Mouse (Mus musculus) heart, adult 18-20 months (tissue): Measurements from ENCODE around the gene Smad3. TPM values are rescaled to one million over a fixed set of nuclear protein-coding genes. Genes with fewer than 3 reads are reported as not detected.
A peak's percentile ranks its signal among the peaks of the same experiment; 100 is the strongest.

Source experiments
- DNase-seq, 2 experiments: peaks; one replicate each; pipeline ENCODE4 v3.0.0; 2021 to 2022; ENCODE audit warnings: mixed read lengths in 1 of 2
- total RNA-seq, 2 experiments: library from RNA; stranded (reverse); gene quantifications; 2 replicates each; pipeline ENCODE4 v1.2.3; 2021

Smad3 gene
- total RNA-seq, 2 experiments from 2014 or later = 9.1 to 10.3 TPM

GRCm38 (mm10) chr9:63699145-63699544 lies 58.6 kb downstream of the Smad3 start:
- peak in 1 of 2 experiments; percentile 33 for DNase-seq

GRCm38 (mm10) chr9:63698320-63699045 lies 59.3 kb downstream of the Smad3 start:
- peak in 1 of 2 experiments; percentile 29 for DNase-seq

- no peak for DNase-seq
Measured at GRCm38 (mm10) chr9:63697606-63698005, 60.2 kb downstream of the Smad3 start.

- DNase-seq = peak in 1 of 2 experiments; percentile 42
Measured at GRCm38 (mm10) chr9:63696463-63697105, 61.2 kb downstream of the Smad3 start.

- DNase-seq = no peak
Measured at GRCm38 (mm10) chr9:63691960-63692359, 65.8 kb downstream of the Smad3 start.

GRCm38 (mm10) chr9:63690511-63690910 lies 67.3 kb downstream of the Smad3 start:
- DNase-seq = no peak

- no peak for DNase-seq
Measured at GRCm38 (mm10) chr9:63687413-63688015, 70.3 kb downstream of the Smad3 start.

- DNase-seq = no peak
Measured at GRCm38 (mm10) chr9:63685352-63685751, 72.4 kb downstream of the Smad3 start.

GRCm38 (mm10) chr9:63684277-63684676 lies 73.5 kb downstream of the Smad3 start:
- DNase-seq = no peak

GRCm38 (mm10) chr9:63682943-63683342 lies 74.9 kb downstream of the Smad3 start:
- DNase-seq = no peak

- DNase-seq = no peak
Measured at GRCm38 (mm10) chr9:63682301-63682700, 75.5 kb downstream of the Smad3 start.

- DNase-seq = peak in 1 of 2 experiments; percentile 64
Measured at GRCm38 (mm10) chr9:63678076-63678475, 79.7 kb downstream of the Smad3 start.

GRCm38 (mm10) chr9:63677621-63678020 lies 80.2 kb downstream of the Smad3 start:
- peak in 1 of 2 experiments; percentile 76 for DNase-seq

- peak in 1 of 2 experiments; percentile 63 for DNase-seq
Measured at GRCm38 (mm10) chr9:63674613-63675012, 83.2 kb downstream of the Smad3 start.

GRCm38 (mm10) chr9:63673494-63673805 lies 84.3 kb downstream of the Smad3 start:
- no peak for DNase-seq

- peak; percentile 62 to 80 for DNase-seq
Measured at GRCm38 (mm10) chr9:63672797-63673493, 84.8 kb downstream of the Smad3 start.

GRCm38 (mm10) chr9:63669816-63670215 lies 88.0 kb downstream of the Smad3 start:
- DNase-seq = no peak

- no peak for DNase-seq
Measured at GRCm38 (mm10) chr9:63668621-63669020, 89.2 kb downstream of the Smad3 start.

- no peak for DNase-seq
Measured at GRCm38 (mm10) chr9:63667373-63667724, 90.4 kb downstream of the Smad3 start.

GRCm38 (mm10) chr9:63666612-63667372 lies 91.0 kb downstream of the Smad3 start:
- peak; percentile 73 to 79 for DNase-seq

- DNase-seq = no peak
Measured at GRCm38 (mm10) chr9:63664792-63665646, 92.8 kb downstream of the Smad3 start.
